Mouse (Mus musculus) layer of hippocampus, postnatal 10 days (tissue): Measurements from ENCODE around the gene Angptl7. TPM values are rescaled to one million over a fixed set of nuclear protein-coding genes. Genes with fewer than 3 reads are reported as not detected.

Experiments used
- DNase-seq, 2 experiments: peaks; one replicate each; pipeline ENCODE4 v3.0.0; 2021; ENCODE audit warnings: low spot score in 2 of 2
- long read RNA-seq: library from polyadenylated mRNA; stranded (forward); transcript quantifications from one replicate; pipeline ENCODE4 v2.0.0, GENCODE M21; 2023
- total RNA-seq, 2 experiments: library from RNA; stranded (reverse); gene quantifications; 2 replicates each; pipeline ENCODE4 v1.2.3; 2021

Angptl7 gene
- under 1 TPM; 0.20 to 0.21 TPM for total RNA-seq
- long read RNA-seq, result 0 reads

GRCm38 (mm10) chr4:148500410-148500867 lies at the start of gene Angptl7:
TSS of gene Angptl7 (minus strand) at chr4:148500460.
- no peak for DNase-seq

DNA sequence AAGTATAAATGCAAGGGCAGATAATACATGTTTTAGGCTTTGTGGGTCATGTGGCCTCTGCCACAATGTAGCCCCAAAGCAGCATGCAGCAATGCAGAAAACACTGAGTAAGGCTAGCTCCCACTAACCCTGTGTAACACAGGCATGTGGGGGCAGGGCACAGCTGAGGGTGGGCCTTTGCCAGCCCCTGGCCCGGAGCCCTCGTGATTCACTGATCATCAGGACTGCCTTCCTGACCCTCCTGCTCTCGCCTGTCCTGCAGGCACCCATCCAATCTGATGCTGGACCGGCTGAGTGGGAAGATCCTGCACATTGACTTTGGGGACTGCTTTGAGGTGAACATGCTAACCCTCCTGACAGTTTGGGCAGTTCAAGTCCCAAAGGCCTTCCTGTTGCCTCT lies 48.8 kb upstream of the Angptl7 start:
- no peak for DNase-seq

- DNase-seq, result peak in 1 of 2 experiments; percentile 28
These were observed 35.6 kb upstream of the Angptl7 start for GRCm38 (mm10) chr4:148535876-148536275.

GRCm38 (mm10) chr4:148533613-148534328 lies 33.5 kb upstream of the Angptl7 start:
- peak; percentile 58 to 70 for DNase-seq

- DNase-seq, result no peak
These were observed 32.3 kb upstream of the Angptl7 start for GRCm38 (mm10) chr4:148532516-148532915.

- DNase-seq, result no peak
These were observed 31.1 kb upstream of the Angptl7 start for GRCm38 (mm10) chr4:148531341-148531740.

DNA sequence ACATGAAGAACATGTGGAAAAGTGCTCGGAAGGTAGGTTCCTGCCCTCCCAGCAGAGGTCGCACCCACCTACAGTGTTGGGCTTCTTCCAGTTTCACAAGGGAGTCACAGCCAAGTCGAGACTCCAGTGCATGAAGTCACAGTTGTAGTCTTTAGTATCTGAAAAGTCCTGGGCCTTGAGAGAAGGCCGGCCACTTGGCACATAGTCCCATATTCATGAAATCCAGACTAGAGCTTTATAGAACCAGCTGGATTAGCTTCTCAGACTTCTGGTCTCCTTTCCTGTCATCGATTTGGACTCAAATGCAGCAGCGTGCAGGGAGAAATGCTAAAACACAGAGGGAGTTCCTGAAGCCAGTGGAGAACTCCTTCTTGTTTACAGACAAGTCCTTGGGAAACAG lies 30.5 kb upstream of the Angptl7 start:
- no peak for DNase-seq

DNA sequence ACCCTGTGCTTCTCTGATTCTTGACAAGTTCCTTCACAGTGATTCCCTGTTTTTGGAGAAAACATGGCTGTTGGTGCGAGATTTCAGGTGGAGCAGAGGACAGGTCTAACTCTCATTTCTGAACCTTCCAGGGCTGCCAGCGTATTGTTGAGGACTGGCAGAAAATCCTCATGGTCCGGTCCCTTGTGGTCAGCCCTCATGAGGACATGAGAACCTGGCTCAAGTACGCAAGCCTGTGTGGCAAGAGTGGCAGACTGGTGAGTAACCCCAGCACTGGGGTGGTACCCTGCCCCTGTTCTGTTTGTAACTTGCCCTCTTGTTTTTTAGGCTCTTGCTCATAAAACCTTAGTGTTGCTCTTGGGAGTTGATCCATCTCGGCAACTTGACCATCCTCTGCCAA lies 30.1 kb upstream of the Angptl7 start:
- DNase-seq, result no peak

- no peak for DNase-seq
These were observed 27.1 kb upstream of the Angptl7 start for GRCm38 (mm10) chr4:148527158-148527910.

DNA sequence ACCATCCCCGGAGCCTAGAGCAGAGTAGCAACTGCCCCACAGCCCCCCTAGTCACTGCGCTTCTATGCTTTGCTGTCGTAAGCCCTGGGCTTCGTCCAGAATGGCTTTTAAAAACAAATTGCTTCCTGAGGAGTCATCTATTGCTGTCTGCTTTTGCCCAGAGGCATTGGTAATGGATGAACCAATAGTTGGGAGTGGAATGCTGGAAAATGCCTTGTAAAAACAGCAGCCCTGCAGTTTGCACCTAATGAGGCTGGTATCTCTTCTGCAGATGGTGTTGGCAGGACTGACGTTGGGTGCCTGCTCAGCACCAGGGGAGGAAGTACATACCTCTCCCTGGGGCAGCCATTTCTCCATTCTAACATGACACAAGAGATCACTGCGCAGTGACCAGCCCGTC lies 23.3 kb upstream of the Angptl7 start:
- no peak for DNase-seq

DNA sequence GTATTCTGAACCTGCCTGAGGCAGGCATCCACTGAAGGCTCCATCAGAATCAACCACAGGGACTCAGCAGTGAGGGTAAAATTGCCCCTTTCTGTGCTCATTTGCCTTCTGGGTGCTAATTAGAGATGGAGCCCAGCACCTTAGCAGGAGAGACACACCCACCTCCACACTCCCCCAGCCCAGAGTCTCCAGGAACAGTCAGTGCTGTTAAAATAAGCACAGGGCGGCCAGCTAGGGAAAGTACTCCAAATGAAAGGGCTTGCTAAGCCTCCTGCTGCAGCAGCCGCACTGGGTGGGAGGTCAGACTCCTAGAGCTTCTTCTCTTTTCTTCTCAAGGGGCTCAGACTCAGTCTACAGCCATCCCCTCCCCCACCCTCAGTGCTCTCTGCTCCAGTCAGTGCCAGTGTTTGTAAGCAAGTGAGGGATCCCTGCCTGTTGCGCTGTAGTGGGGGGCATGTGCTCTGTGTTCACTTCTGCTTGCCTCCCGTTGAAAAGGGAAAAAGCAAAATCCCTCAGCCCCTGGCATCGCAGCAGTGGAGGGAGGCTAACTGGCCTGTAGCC lies 18.1 kb upstream of the Angptl7 start:
- no peak for DNase-seq

DNA sequence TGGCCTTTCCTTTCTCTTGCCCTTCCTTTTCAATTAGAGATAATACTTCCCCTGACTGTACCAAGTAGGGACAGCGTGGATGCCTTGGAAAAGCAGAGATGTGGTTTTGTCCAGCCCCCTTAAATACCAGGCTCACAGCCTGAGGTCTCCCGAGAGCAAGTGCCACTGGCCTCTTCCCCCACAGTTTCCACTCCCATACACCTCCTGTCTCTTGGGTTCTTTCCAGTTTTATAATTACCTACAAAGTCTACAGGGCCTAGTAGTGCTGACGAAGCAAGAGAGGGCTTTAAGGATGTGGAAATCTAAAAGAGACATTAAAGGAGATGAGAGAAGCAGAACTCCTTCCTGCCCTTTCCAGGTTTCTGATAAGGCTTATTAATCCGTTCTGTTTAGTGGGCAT lies 17.5 kb upstream of the Angptl7 start:
- no peak for DNase-seq

- DNase-seq, result no peak
These were observed 15.1 kb upstream of the Angptl7 start for GRCm38 (mm10) chr4:148515313-148515712.

- no peak for DNase-seq
These were observed 12.8 kb upstream of the Angptl7 start for GRCm38 (mm10) chr4:148513021-148513559.

DNA sequence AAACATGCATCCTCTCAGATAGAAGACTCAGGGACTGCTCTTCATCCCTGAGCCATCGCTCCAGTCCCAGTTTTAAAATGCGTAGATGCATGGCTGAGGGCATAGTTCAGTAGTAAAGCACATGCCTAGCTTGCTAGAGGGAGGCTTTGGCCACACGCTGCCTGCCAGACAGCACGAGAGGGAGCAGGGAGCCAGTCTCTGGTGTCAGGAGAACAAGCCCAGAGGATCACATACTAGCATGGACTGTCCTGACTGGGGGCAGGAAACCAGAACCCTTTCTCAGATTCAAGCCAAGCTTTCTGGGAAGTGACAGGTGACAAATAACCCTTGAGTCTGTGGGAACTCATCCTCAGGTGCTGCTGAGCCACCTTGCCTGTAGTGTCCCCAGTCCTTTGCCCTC lies 11.1 kb upstream of the Angptl7 start:
- no peak for DNase-seq

GRCm38 (mm10) chr4:148510691-148511090 lies 10.4 kb upstream of the Angptl7 start:
- DNase-seq, result no peak

DNA sequence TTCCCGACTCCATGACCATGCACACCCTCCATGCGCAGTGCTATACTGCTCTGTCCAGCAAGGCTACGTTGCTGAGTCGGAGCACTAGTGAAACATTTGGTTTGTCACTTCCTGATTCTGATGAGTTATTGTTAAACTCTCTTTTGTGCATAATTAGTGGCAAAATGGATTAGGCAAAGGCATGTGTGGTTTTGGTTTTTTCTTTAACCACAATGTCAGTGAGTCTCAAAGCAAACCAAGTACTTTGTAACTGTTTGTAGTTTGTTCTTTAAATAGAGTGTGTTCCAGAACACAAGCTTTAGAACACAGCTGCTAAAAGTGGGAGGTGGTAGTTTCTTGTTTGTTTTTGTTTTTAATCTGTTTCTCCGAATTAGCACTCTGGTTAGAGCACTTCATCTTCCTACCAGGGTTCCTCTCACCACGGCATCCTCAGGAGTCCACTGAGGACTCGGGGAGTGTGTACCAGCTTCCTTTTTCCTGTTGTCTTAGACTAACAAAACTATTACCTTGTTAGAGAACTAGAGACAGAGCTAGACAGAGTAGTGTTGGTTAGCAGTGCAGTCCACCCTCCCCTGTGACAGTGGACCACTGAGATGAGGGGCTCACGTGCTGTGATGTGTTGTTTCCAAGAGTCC lies 9.3 kb upstream of the Angptl7 start:
- DNase-seq, result no peak

GRCm38 (mm10) chr4:148508084-148508849 lies 8.0 kb upstream of the Angptl7 start:
- DNase-seq, result no peak

- no peak for DNase-seq
These were observed 7.3 kb upstream of the Angptl7 start for GRCm38 (mm10) chr4:148507585-148507984.

DNA sequence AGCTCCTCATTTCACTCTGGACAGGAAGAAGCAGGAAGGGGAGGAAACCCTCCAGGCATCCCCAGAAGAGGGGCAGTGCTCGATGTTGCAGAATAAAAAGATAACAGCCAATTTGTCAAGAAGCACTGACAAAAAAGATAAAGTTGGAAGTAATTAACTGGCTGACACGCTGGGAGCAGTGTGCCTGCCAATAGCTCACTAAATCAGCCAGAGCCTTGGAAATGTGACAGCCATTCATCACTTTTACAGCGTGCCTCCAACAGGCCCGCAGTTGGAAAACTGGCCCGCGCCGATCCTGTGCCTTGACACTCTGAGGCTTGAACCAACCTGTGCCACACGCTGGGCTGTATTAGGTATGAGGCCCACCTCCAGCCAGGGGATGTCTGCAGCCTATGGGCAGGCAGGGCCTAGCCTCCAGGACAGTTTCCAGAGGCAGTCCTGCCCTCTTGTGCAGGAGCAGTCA lies 4.3 kb upstream of the Angptl7 start:
- DNase-seq, result peak; percentile 62 to 66
